Mouse (Mus musculus) neutrophil, adult 5-6 weeks (primary cell): ENCODE measurements at regions not wholly inside any gene's neighbourhood (a gene's known extent, or its start where the extent isn't known, plus 50 kb on each side); places are given as distances from the start of the nearest gene placed in this dataset.

ENCODE experiments used
- ATAC-seq: fragments of 151-379, 151-347 bp; 2 replicates; pipeline ENCODE4 v1.8.0; 2017; ENCODE audit warnings: mild to moderate bottlenecking, moderate TSS enrichment; ENCODE audit not compliant: insufficient number of reproducible peaks, poor library complexity, low FRiP score, severe bottlenecking; ENCODE audit errors: extremely low read depth

DNA sequence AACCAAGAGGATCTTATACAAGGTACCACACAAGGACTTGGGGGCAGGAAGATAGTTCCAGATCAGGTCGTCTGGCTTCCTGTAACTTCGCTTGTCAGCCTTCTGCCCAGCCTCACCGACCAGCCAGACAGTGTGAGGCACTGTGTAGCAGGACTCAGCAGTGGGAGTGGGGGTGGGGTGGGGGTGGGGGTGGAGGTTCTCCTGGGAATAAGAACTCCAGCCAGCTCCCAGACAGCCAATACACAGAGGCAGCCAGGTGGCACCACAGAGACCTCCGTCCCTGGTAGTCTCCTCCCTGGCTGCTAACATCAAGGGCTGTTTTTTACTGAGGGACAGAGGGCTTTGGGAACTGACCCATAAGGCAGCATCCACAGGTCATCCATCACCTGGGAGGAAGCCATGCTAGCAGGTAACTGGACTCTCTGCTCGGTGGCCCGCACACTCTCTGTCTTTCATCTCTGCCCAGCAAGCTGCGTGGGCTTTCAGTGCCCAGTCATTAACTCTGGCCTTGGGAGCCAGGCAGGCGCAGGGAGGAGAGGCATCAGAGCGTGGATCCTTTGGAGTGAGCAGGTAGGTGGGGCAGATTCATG lies 60.3 kb upstream of the Wnt4 start:
- no peak for ATAC-seq

DNA sequence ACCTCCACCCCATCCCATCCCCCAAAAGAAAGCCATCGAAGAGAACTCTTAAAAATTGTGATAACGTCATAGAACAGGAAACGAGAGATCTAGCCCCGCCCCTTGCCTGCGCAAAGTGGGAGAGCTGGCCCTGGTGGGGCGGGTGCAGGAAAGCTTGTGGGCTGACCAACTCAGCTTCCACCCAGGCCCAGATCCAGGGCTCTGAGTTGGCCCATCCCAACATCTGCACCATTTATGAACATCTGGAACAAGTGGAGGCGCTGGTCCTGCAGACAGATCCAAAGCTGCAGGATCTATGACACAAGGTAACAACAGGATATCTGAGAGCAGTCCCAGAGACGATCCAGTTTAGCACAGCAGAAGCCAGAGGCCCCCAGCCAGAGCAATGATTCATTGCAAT lies 62.7 kb upstream of the Wnt4 start:
- no peak for ATAC-seq

DNA sequence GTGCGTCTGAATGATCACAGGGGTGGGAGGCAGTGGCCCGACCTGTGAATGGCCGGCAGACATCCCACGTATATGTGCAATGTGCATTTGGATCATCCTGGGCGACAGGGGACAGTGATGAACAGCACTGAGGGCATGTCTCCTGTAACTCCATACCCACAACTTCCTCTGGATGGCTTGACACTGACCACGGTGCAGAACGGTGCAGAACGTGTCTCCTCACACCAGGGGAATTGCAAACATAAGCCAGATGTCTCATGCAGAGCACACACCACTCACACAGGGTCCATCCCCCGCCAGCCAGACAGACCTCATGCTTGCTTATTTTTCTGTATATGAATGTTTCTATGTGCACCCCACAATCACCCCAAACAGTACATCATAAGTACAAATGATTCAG lies 64.4 kb upstream of the Wnt4 start:
- ATAC-seq: no peak

DNA sequence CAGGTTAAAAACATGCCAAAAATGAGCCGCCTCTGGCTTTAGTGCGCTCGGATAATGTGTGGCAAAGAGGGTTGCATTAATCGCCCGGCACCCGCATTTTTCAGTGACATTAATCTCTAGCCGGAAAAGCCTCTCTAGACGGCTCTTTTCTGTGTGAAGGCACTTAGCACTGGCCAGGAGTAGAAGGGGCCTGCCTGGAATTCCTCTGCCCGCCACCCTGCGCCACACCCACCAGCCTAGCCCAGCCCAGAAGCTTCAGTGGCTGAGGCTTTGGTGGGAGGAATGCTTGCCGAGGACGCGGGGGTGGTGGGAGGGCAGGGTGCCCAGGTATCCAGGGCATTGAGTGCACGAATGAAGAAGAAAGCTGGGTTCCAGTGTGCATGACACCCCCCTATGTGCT lies 65.2 kb upstream of the Wnt4 start:
- ATAC-seq: no peak

DNA sequence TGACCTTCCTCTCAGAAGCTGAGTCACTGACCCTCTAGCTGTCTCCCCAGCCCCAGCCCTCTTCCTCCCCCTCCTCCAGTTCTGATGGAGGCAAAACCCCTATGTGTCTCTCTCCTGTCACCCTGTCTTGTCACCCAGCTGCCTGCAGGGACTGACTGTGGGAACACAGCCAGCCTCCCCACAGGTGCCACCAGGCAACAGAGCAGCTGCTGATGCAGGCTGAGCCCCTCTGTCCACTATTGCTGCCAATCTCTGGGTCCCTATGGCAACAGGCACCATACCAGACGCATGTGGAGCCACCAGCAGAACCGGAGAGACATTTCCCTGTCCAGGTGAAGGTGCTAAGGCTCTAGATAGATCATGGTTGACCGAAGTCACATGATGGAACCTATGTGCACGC lies 66.0 kb upstream of the Wnt4 start:
- no peak for ATAC-seq

DNA sequence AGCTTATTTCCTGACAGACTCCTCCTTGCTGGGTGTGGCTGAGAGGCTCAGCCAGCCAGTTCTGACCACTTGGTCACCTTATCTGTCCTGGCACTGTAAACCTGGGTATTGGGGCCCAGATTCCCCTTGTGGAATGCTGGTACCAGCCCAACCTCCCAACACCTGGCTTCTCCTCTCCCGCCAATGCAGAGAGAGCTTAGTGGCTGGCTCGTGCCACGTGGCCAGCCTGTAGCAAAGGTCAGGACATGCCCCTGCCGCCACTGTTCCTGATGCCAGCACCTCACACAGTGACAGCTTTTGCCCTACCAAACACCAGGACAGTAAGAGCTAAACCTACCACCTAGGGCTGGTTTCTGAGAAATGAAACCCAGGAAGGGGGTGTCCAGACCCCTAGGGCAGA lies 66.8 kb upstream of the Wnt4 start:
- no peak for ATAC-seq

DNA sequence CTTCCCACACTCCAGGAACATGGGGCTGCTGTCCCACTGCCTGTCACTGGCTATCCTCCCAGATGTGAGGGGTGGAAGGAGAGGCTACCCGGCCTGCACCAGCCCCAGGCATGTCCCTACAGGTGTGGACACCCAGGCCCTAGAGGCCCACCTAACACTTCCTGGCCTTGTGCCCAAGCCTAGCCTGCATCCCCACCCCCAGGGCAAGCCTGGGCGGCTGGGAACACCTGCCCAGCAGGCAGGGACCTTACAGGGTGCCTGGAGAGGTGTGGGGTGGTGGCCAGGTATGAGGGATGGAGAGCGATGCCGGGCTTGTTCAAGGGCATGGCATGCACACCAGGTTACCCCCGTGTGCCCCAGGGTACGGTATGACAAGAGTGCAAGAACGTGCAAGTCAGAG lies 76.3 kb upstream of the Wnt4 start:
- ATAC-seq: no peak

DNA sequence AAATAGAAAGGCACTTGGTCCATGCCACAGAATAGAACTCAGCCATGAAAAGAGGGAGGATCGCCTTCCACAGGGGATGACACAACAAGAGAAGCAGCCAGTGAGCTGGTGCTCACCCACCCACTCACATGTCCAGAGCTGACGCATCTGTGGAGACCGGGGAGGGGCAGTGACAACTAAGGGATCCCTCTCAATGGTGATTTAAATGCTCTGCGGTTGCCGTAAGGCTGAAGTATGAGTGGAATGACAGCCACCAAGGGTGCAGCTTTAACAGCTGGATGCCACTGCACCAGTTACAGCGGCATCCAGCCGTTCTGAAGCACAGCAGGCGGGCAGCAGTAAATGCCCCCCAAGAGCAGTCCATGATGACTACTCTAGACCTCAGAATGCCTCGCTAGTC lies 76.9 kb upstream of the Wnt4 start:
- no peak for ATAC-seq

DNA sequence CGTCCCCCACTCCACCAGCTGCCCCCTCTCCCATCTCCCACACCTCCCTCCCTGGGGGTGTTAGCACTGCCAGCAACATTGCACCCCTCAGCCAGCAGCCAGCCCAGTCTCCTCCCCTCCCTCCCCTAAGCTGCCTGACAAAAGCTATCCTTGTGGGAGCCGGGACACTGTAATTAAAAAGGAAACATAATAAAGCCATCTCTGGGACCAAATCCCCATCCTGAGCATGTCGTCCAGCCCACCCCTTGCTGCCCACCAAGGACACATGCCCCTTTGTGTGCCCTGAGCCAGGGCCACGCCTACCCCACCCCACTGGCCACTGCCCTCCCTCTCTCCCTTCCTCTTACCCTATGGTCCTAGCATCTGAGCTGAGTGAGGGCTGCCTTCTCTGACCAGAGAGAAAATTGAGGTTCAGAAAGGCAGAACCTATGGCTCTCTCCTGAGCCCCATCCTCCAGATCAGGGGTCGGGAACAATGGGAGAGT lies 80.8 kb upstream of the Wnt4 start:
- no peak for ATAC-seq

DNA sequence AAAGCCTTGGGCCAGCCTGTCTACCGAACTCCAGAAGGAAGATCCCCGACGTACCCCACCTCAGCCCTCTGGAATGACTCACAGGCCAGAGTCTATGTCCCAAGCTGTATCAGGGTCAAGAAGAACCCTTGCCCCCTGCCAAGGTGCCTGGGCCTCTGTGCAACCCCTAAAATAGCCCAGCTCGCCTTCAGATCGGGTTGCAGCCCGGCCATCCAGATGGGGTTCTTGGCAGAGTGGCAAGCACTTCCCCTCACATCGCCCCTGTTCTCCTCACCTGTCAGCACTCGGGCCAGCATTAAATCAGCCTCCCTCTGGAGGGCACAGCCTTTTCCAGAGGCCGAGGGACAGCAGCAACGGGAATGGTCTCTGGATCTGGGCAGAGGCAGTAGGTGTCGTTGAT lies 83.2 kb upstream of the Wnt4 start:
- no peak for ATAC-seq

DNA sequence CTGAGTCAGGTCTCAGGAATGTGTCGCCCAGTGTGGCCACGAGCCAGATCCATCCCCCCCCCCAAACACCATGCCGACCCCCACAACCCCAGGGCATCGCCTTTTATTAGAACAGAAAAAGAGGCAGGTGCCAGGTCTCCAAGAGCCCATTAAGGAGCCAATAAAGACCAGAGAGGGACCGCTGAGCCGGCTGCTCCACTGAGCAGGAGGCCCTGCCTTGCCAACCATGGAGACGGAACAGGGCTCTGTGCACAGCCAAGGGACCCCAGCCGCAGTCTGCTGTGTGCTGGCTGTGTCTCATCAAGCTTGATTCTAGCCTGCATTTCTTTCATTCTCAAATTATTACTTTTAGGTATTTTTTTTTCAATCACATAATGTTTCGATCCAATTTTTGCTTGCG lies 86.7 kb upstream of the Wnt4 start:
- no peak for ATAC-seq

DNA sequence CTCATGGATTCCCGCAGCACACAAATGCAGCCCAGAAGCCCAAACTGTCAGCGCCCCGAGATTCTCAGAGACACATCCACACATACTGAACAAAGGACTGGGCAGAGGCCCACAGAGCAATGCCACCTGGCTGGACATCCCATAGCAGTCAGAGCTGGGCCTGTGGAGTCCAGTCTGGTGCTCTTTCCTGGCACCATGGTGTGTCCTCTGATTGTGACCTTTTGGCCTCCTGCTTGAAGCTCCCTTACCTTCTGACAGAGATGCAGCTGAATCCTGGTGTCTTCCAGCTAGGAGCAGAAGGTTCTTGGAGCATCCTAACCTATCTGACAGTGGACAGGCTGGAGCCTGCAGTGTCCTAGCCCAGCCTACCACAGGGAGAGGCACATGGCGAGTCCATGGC lies 87.5 kb upstream of the Wnt4 start:
- no peak for ATAC-seq

DNA sequence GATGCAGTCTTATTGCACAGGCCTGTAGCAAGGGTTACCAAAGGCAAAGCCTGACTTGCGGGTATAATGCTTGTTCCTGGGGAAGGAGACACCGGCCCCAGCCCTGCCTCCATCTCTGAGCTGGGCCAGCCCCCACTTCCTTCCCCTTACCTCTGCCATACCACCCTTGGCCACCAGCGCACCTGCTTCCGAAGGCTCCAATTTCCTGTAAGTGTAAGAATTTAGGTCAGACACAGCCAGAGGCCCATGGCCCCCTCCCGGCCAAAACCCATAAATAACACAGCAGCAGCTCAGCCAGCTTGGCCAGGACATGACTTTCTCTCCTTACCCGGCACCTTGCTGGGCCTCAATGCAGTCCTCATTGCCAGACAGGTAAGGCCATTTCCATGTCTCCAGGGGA lies 88.2 kb upstream of the Wnt4 start:
- no peak for ATAC-seq

DNA sequence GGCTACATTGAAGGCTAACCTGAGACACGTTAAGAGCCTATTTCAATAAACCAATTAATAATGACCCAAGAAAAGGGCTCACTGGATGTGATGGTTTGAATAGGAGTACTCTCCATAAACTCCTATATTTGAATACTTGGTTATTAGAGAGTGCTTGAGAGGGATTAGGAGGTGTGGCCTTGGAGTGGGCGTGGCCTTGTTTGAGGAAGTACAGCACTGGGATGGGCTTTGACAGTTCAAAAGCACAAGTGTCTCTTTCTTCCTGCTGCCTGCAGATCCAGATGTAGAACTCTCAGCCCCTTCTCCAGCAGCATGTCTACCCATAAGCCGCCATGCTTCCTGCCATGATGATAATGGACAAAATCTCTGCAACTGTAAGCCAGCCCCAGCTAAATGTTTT lies 89.7 kb upstream of the Wnt4 start:
- ATAC-seq: no peak

DNA sequence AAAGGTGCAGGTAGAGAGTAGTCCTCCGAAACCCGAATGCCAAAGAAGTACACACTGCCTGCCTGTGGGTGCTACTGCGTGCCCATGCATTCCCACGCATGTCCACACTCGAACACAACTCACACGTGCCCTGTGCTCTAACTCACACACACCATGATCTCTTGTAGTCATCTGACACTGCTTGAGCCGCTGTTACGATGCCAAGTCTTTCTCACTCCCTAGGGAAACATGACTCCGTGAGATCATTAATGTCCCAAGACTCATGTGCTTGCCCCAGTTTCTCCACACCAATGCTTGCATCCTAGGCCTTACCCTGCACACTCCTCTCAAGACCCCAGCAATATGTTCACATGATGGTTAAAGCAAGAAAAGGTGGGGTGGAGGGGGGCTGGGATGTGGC lies 90.2 kb upstream of the Wnt4 start:
- no peak for ATAC-seq

DNA sequence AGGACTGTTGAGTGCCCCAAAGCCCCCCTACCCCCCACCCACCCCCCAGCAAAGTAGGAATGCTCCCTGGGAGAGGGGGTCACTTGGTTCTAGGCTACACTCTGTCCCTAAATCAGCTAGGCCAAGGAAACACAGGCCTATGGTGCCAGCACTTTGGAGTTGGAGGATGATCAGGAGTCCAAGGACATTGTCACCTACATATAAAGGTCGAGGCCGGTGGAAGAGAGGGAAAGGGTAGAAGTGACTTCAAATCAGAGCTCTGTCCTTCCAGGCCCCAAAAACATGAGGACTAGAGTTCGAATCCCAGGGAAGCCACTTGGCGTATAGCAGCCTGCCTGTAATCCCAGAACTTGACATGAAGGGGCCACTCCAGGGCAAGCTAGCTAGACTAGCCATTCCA lies 92.3 kb upstream of the Wnt4 start:
- no peak for ATAC-seq

DNA sequence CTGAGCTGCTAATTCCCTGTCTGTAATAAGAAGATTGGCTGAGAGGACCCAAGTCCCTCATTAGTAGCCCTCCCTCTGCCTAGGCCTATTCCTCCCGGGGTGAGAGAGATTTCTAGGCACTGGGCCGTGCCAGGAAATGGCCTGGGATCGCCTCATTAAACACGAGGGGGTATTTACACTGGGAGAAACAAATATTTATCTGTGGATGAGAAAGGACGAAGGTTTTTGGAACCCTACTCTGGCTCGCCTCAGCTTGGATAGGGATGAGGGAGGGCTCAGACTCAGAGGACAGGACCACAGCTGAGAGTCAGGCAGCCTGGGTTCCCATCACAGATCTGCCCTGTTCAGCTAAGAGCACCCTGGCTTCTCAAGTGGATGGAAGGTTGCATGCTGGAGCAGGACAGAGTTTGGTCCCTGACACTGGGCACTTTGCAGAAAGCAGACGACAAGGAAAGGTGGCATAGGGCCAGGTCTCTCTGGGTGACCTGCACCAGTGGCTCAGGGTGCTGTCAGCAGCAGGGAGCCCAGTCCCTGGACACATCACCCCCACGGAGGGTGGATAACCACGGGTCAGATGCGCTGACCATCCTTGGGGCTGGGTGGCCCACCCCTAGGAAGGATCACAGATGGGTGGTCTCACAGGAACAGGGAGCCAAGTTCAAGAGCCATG lies 94.0 kb upstream of the Wnt4 start:
- ATAC-seq: no peak

DNA sequence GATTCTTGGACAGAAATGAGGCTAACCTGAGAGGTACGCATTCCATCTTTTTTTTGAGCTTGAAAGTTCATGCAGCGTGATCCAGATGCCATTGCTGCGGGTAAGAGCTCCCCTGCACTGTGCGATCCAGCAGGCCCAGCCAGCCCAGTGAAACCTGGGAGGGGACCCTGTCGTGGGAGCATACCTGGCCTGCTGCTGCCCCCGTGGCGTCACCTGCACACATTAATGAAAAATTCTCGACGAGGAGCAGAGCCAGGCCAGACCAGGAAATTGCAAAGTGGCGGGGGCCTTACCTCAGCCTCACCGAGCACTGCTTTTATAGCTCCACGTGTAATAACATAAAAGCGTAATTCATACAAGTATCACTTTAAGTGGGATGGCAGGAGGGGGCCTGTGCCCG lies 94.7 kb upstream of the Wnt4 start:
- no peak for ATAC-seq

DNA sequence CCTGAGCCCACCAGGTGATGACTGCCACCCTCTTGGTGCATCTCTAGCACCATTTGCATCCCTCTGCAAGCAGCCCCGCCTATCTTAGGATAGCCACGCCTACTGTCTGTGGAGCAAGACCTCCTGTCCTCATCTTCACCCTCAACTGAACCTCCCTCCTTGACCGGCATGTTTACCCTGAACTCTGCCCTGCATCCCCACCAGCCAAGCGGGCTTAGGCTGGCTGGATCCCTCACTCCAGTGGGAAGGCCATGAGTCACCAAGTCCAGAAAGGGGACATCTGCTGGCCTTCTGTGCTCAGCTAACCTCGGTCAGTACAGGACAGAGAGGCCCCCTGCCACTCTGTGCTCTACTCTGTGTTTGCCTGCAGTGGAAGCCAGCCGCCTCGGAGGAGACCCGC lies 96.0 kb upstream of the Wnt4 start:
- ATAC-seq: no peak

DNA sequence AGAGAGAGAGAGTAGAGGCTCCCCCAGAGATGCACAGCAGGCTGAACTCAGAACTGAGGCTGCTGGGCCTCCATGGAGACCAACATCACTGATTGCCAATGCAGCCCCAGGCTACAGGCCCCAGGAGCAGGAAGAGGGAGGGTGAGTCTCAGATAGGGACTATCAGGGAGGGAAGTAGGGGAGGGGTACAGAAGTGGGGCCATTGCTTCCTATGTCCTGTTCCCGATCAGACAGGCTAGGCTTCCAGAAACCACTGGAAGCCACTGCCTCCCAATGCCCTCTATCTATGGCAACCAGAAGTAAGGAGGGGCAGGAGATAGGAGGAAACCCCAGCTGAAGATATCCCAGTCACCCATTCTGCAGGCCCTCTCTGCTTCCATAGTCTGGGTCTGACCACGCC lies 97.2 kb upstream of the Wnt4 start:
- no peak for ATAC-seq

DNA sequence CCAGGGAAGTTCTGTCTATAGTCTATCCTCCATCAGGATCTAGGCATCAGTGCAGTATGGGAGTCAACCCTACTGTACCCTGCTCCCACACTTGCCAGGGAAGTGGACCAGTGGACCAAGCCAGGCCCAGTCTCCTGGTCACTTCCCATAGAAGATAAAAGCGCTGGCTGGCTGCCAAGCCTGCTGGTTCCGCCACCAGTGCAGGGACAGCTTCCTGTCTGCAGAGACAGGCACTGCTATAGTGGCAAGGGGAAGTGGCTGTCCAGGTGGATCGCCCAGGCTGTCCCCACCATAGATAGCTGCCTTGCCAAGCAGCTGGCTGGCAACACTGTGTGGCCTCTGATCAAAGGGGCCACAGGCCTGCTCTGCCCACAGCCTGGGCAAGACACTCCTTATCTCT lies 98.5 kb upstream of the Wnt4 start:
- ATAC-seq: no peak
